Mouse (Mus musculus): ENCODE measurements around the gene Gm4881. TPM values are rescaled to one million over a fixed set of nuclear protein-coding genes. Genes with fewer than 3 reads are reported as not detected.
A peak's percentile ranks its signal among the peaks of the same experiment; 100 is the strongest.

Gm4881 gene
- polyA plus RNA-seq, 1 experiment: not detected

GRCm38 (mm10) chr7:24964288-24964687, 20.0 kb upstream of the Gm4881 start:
- no peak for DNase-seq (ENCODE audit: low read depth, low spot score)
- WGBS: 64% methylated on average over 2 of the region's 2 CpGs

- 12% methylated on average over 31 of the region's 33 CpGs for WGBS
- no peak for DNase-seq (ENCODE audit: low read depth, low spot score)
Measured at GRCm38 (mm10) chr7:24955226-24955625, 10.9 kb upstream of the Gm4881 start.

GRCm38 (mm10) chr7:24954450-24954849, 10.2 kb upstream of the Gm4881 start:
- 2% methylated on average over 27 of the region's 30 CpGs for WGBS
- DNase-seq (ENCODE audit: low read depth, low spot score): no peak

- 2% methylated on average over 24 of the region's 24 CpGs for WGBS
- DNase-seq (ENCODE audit: low read depth, low spot score): no peak
Measured at GRCm38 (mm10) chr7:24953966-24954365, 9.7 kb upstream of the Gm4881 start.

GRCm38 (mm10) chr7:24949958-24950623, 5.8 kb upstream of the Gm4881 start:
- 2% methylated on average over 8 of the region's 8 CpGs for WGBS
- DNase-seq (ENCODE audit: low read depth, low spot score): peak; percentile 28

- WGBS: 4% methylated on average over 29 of the region's 29 CpGs
- no peak for DNase-seq (ENCODE audit: low read depth, low spot score)
Measured at GRCm38 (mm10) chr7:24948774-24949173, 4.5 kb upstream of the Gm4881 start.

- DNase-seq (ENCODE audit: low read depth, low spot score): no peak
- 7% methylated on average over 7 of the region's 7 CpGs for WGBS
Measured at GRCm38 (mm10) chr7:24947316-24948048, 3.2 kb upstream of the Gm4881 start.

GRCm38 (mm10) chr7:24943641-24944040, 653 bp downstream of the Gm4881 start:
- no peak for DNase-seq (ENCODE audit: low read depth, low spot score)
- 9% methylated on average over 6 of the region's 6 CpGs for WGBS

- WGBS: 4% methylated on average over 15 of the region's 15 CpGs
- DNase-seq (ENCODE audit: low read depth, low spot score): no peak
Measured at GRCm38 (mm10) chr7:24931651-24932050, 12.6 kb downstream of the Gm4881 start.

- WGBS: 31% methylated on average over 6 of the region's 6 CpGs
- DNase-seq (ENCODE audit: low read depth, low spot score): no peak
Measured at GRCm38 (mm10) chr7:24930475-24930874, 13.8 kb downstream of the Gm4881 start.

- 80% methylated on average over 9 of the region's 9 CpGs for WGBS
- DNase-seq (ENCODE audit: low read depth, low spot score): no peak
Measured at GRCm38 (mm10) chr7:24919728-24920127, 24.6 kb downstream of the Gm4881 start.

- WGBS: 93% methylated on average over 20 of the region's 20 CpGs
- DNase-seq (ENCODE audit: low read depth, low spot score): no peak
Measured at GRCm38 (mm10) chr7:24918763-24919323, 25.5 kb downstream of the Gm4881 start.

GRCm38 (mm10) chr7:24912480-24912879, 31.8 kb downstream of the Gm4881 start:
- 90% methylated on average over 14 of the region's 14 CpGs for WGBS
- DNase-seq (ENCODE audit: low read depth, low spot score): no peak

- no peak for DNase-seq (ENCODE audit: low read depth, low spot score)
- 29% methylated on average over 13 of the region's 13 CpGs for WGBS
Measured at GRCm38 (mm10) chr7:24907211-24907748, 37.0 kb downstream of the Gm4881 start.

- 14% methylated on average over 6 of the region's 6 CpGs for WGBS
- DNase-seq (ENCODE audit: low read depth, low spot score): no peak
Measured at GRCm38 (mm10) chr7:24906551-24906950, 37.7 kb downstream of the Gm4881 start.

GRCm38 (mm10) chr7:24904936-24905335, 39.4 kb downstream of the Gm4881 start:
- DNase-seq (ENCODE audit: low read depth, low spot score): peak; percentile 52
- 9% methylated on average over 3 of the region's 3 CpGs for WGBS

- DNase-seq (ENCODE audit: low read depth, low spot score): peak; percentile 93
- under 1% methylated on average over 30 of the region's 30 CpGs for whole genome bisulfite sequencing
Measured at GRCm38 (mm10) chr7:24904070-24904483, 40.2 kb downstream of the Gm4881 start.

GRCm38 (mm10) chr7:24903444-24903825, 40.9 kb downstream of the Gm4881 start:
- peak; percentile 14 for DNase-seq (ENCODE audit: low read depth, low spot score)
- 2% methylated on average over 10 of the region's 10 CpGs for WGBS

GRCm38 (mm10) chr7:24902630-24903443, 41.5 kb downstream of the Gm4881 start, which contains the start of gene Arhgef1:
Gene Arhgef1, plus strand, starts transcription at chr7:24902912.
- DNase-seq (ENCODE audit: low read depth, low spot score): peak; percentile 44
- 3% methylated on average over 67 of the region's 68 CpGs for WGBS

- 46% methylated on average over 2 of the region's 2 CpGs for WGBS
- no peak for DNase-seq (ENCODE audit: low read depth, low spot score)
Measured at GRCm38 (mm10) chr7:24902264-24902629, 42.0 kb downstream of the Gm4881 start.
